Mouse (Mus musculus) testis, adult 2 months (tissue): ENCODE data around the gene Klhl35.

Experiments
- CTCF ChIP-seq: fragments of 200-500 bp; IDR thresholded peaks from 2 replicates; pipeline ENCODE4 v1.5.1; 2012; ENCODE audit warnings: low read depth, mild to moderate bottlenecking, inconsistent platforms, low read length, moderate library complexity; ENCODE audit not compliant: control insufficient read depth, insufficient read depth, insufficient replicate concordance
- POLR2A ChIP-seq: fragments of 200-500 bp; IDR thresholded peaks from 2 replicates; pipeline ENCODE4 v1.6.1; 2012; ENCODE audit warnings: low read depth, mild to moderate bottlenecking, inconsistent platforms, low read length, moderate library complexity; ENCODE audit not compliant: control insufficient read depth

DNA sequence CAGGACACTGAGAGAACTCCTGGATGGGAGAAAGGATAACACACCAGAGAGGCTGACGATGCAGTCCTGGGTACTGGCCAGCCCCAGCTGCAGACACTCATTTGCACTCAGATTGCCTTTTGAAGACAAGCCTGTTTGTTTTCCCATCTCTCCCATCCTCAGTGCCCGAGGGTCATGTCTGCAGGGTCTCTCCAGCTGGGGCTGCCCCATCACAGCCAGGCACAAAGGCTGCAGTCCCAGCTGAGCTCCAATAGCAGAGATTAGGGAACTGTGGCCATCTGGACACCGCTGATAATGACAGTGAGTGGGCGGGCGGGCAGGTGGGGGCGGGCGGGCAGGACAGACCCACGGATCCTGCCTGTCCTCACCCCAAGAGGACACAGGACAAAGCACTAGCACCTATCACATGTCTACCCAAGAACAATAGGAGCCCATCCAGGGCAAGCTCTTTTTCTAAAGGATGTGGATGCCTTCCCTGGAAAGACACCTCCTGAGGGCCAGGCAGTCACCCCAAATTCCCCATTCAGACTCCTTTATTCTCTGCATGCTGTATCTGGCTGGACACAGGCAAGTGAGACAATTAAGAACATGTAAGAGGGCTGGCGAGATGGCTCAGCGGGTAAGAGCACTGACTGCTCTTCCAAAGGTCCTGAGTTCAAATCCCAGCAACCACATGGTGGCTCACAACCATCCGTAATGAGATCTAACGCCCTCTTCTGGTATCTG, 9.2 kb downstream of the Klhl35 start:
- TF ChIP-seq POLR2A (no peak), CTCF (no peak)
